Mouse (Mus musculus): ENCODE measurements around the gene Pdia5. TPM values are rescaled to one million over a fixed set of nuclear protein-coding genes. Genes with fewer than 3 reads are reported as not detected.

Gene Pdia5
- 20.4 and 23.5 TPM in 2 replicates for polyA plus RNA-seq (2014; fragmentation: Nextera tagmentation; extraction: Ambion mirVana)

- peak; percentile 88 for ATAC-seq (ENCODE audit: insufficient number of reproducible peaks, insufficient read depth, low FRiP score, low read depth)
- Histone ChIP-seq H3K9ac (replicated peaks; ENCODE audit: low read depth, low read length) (peak within 1 kb of the TSS; percentile 53; the same call in 1 of the 2 replicates), H3K27ac (ENCODE audit: low read length) (no peak within 1 kb of the TSS), H3K4me3 (ENCODE audit: low read depth, low read length) (peak within 1 kb of the TSS; percentile 79), H3K4me1 (ENCODE audit: control insufficient read depth, insufficient read depth, low read length) (no peaks in the 10 kb centered on the region; the same call in 1 of the 2 replicates), H3K36me3 (ENCODE audit: control insufficient read depth, insufficient read depth, low read length) (no peaks in the 10 kb centered on the region), H3K9me3 (ENCODE audit: control insufficient read depth, low read depth, low read length) (no peaks in the 10 kb centered on the region), H3K27me3 (ENCODE audit: control insufficient read depth, insufficient read depth, low read length) (no peaks in the 10 kb centered on the region), H3K4me2 (replicated peaks; ENCODE audit: low read depth, low read length) (peak within 1 kb of the TSS; percentile 93)
- under 1% methylated on average over 65 of the region's 66 CpGs for WGBS
Measured at GRCm38 (mm10) chr16:35490231-35491070, at the start of gene Pdia5. Pdia5 (minus strand) TSS chr16:35490873.

- H3K27me3 ChIP-seq (ENCODE audit: control insufficient read depth, insufficient read depth, low read length) = peaks cover 18% of the 10 kb centered on the region
- WGBS = 52% methylated on average over 10 of the region's 10 CpGs
- H3K4me2 ChIP-seq (replicated peaks; ENCODE audit: low read depth, low read length) = no peak overlapping the region
- H3K9me3 ChIP-seq (ENCODE audit: control insufficient read depth, low read depth, low read length) = no peaks in the 10 kb centered on the region
- peaks cover 4% of the 10 kb centered on the region; the same call in 1 of the 2 replicates for H3K4me1 ChIP-seq (ENCODE audit: control insufficient read depth, insufficient read depth, low read length)
- no peak overlapping the region for H3K9ac ChIP-seq (replicated peaks; ENCODE audit: low read depth, low read length)
- ATAC-seq (ENCODE audit: insufficient number of reproducible peaks, insufficient read depth, low FRiP score, low read depth) = no peak
- H3K27ac ChIP-seq (ENCODE audit: low read length) = no peak overlapping the region
- H3K4me3 ChIP-seq (ENCODE audit: low read depth, low read length) = no peak overlapping the region
- no peaks in the 10 kb centered on the region for H3K36me3 ChIP-seq (ENCODE audit: control insufficient read depth, insufficient read depth, low read length)
Measured at GRCm38 (mm10) chr16:35539041-35539440, 48.4 kb upstream of the Pdia5 start.

GRCm38 (mm10) chr16:35537651-35538050 lies 47.0 kb upstream of the Pdia5 start:
- H3K4me3 ChIP-seq (ENCODE audit: low read depth, low read length) = no peak overlapping the region
- WGBS = 66% methylated on average over 8 of the region's 8 CpGs
- H3K4me1 ChIP-seq (ENCODE audit: control insufficient read depth, insufficient read depth, low read length) = peaks cover 4% of the 10 kb centered on the region; the same call in 1 of the 2 replicates
- no peaks in the 10 kb centered on the region for H3K9me3 ChIP-seq (ENCODE audit: control insufficient read depth, low read depth, low read length)
- no peak for ATAC-seq (ENCODE audit: insufficient number of reproducible peaks, insufficient read depth, low FRiP score, low read depth)
- H3K9ac ChIP-seq (replicated peaks; ENCODE audit: low read depth, low read length) = no peak overlapping the region
- no peak overlapping the region for H3K4me2 ChIP-seq (replicated peaks; ENCODE audit: low read depth, low read length)
- H3K36me3 ChIP-seq (ENCODE audit: control insufficient read depth, insufficient read depth, low read length) = no peaks in the 10 kb centered on the region
- H3K27ac ChIP-seq (ENCODE audit: low read length) = no peak overlapping the region
- H3K27me3 ChIP-seq (ENCODE audit: control insufficient read depth, insufficient read depth, low read length) = peaks cover 9% of the 10 kb centered on the region

- Histone ChIP-seq H3K36me3 (ENCODE audit: control insufficient read depth, insufficient read depth, low read length) (no peaks in the 10 kb centered on the region), H3K9ac (replicated peaks; ENCODE audit: low read depth, low read length) (no peak overlapping the region), H3K9me3 (ENCODE audit: control insufficient read depth, low read depth, low read length) (no peaks in the 10 kb centered on the region), H3K4me1 (ENCODE audit: control insufficient read depth, insufficient read depth, low read length) (no peaks in the 10 kb centered on the region), H3K4me2 (replicated peaks; ENCODE audit: low read depth, low read length) (no peak overlapping the region), H3K27ac (ENCODE audit: low read length) (no peak overlapping the region), H3K4me3 (ENCODE audit: low read depth, low read length) (no peak overlapping the region), H3K27me3 (ENCODE audit: control insufficient read depth, insufficient read depth, low read length) (peaks cover 3% of the 10 kb centered on the region; the same call in 1 of the 2 replicates)
- WGBS = 67% methylated on average over 3 of the region's 3 CpGs
- ATAC-seq (ENCODE audit: insufficient number of reproducible peaks, insufficient read depth, low FRiP score, low read depth) = no peak
Measured at GRCm38 (mm10) chr16:35534630-35535029, 44.0 kb upstream of the Pdia5 start.

GRCm38 (mm10) chr16:35524200-35524599 lies 33.5 kb upstream of the Pdia5 start:
- 68% methylated on average over 4 of the region's 4 CpGs for WGBS
- H3K4me2 ChIP-seq (replicated peaks; ENCODE audit: low read depth, low read length) = no peak overlapping the region
- no peaks in the 10 kb centered on the region for H3K36me3 ChIP-seq (ENCODE audit: control insufficient read depth, insufficient read depth, low read length)
- H3K9me3 ChIP-seq (ENCODE audit: control insufficient read depth, low read depth, low read length) = no peaks in the 10 kb centered on the region
- H3K27me3 ChIP-seq (ENCODE audit: control insufficient read depth, insufficient read depth, low read length) = no peaks in the 10 kb centered on the region
- H3K9ac ChIP-seq (replicated peaks; ENCODE audit: low read depth, low read length) = no peak overlapping the region
- no peaks in the 10 kb centered on the region for H3K4me1 ChIP-seq (ENCODE audit: control insufficient read depth, insufficient read depth, low read length)
- no peak overlapping the region for H3K27ac ChIP-seq (ENCODE audit: low read length)
- no peak overlapping the region for H3K4me3 ChIP-seq (ENCODE audit: low read depth, low read length)
- ATAC-seq (ENCODE audit: insufficient number of reproducible peaks, insufficient read depth, low FRiP score, low read depth) = no peak

- no peak overlapping the region for H3K27ac ChIP-seq (ENCODE audit: low read length)
- no peak for ATAC-seq (ENCODE audit: insufficient number of reproducible peaks, insufficient read depth, low FRiP score, low read depth)
- 61% methylated on average over 7 of the region's 7 CpGs for WGBS
- H3K36me3 ChIP-seq (ENCODE audit: control insufficient read depth, insufficient read depth, low read length) = no peaks in the 10 kb centered on the region
- H3K4me1 ChIP-seq (ENCODE audit: control insufficient read depth, insufficient read depth, low read length) = peaks cover 9% of the 10 kb centered on the region; the same call in 1 of the 2 replicates
- no peak overlapping the region for H3K4me3 ChIP-seq (ENCODE audit: low read depth, low read length)
- H3K9ac ChIP-seq (replicated peaks; ENCODE audit: low read depth, low read length) = no peak overlapping the region
- no peaks in the 10 kb centered on the region for H3K27me3 ChIP-seq (ENCODE audit: control insufficient read depth, insufficient read depth, low read length)
- no peak overlapping the region for H3K4me2 ChIP-seq (replicated peaks; ENCODE audit: low read depth, low read length)
- no peaks in the 10 kb centered on the region for H3K9me3 ChIP-seq (ENCODE audit: control insufficient read depth, low read depth, low read length)
Measured at GRCm38 (mm10) chr16:35519245-35519644, 28.6 kb upstream of the Pdia5 start.

- 30% methylated on average over 23 of the region's 23 CpGs for WGBS
- Histone ChIP-seq H3K4me1 (ENCODE audit: control insufficient read depth, insufficient read depth, low read length) (peaks cover 9% of the 10 kb centered on the region; the same call in 1 of the 2 replicates), H3K9ac (replicated peaks; ENCODE audit: low read depth, low read length) (no peak overlapping the region), H3K36me3 (ENCODE audit: control insufficient read depth, insufficient read depth, low read length) (no peaks in the 10 kb centered on the region), H3K27me3 (ENCODE audit: control insufficient read depth, insufficient read depth, low read length) (no peaks in the 10 kb centered on the region), H3K27ac (ENCODE audit: low read length) (no peak overlapping the region), H3K4me2 (replicated peaks; ENCODE audit: low read depth, low read length) (0 out of 2 replicates have a peak overlapping the region, but pooled peaks have one; percentile 11), H3K9me3 (ENCODE audit: control insufficient read depth, low read depth, low read length) (no peaks in the 10 kb centered on the region), H3K4me3 (ENCODE audit: low read depth, low read length) (no peak overlapping the region)
- 0 out of 2 replicates have a peak, but pooled peaks have one; percentile 14 for ATAC-seq (ENCODE audit: insufficient number of reproducible peaks, insufficient read depth, low FRiP score, low read depth)
Measured at GRCm38 (mm10) chr16:35517976-35518951, 27.6 kb upstream of the Pdia5 start.

- H3K36me3 ChIP-seq (ENCODE audit: control insufficient read depth, insufficient read depth, low read length) = no peaks in the 10 kb centered on the region
- no peak overlapping the region for H3K4me2 ChIP-seq (replicated peaks; ENCODE audit: low read depth, low read length)
- peaks cover 9% of the 10 kb centered on the region; the same call in 1 of the 2 replicates for H3K4me1 ChIP-seq (ENCODE audit: control insufficient read depth, insufficient read depth, low read length)
- no peak overlapping the region for H3K27ac ChIP-seq (ENCODE audit: low read length)
- WGBS = 77% methylated on average over 21 of the region's 21 CpGs
- H3K9ac ChIP-seq (replicated peaks; ENCODE audit: low read depth, low read length) = no peak overlapping the region
- H3K4me3 ChIP-seq (ENCODE audit: low read depth, low read length) = no peak overlapping the region
- no peak for ATAC-seq (ENCODE audit: insufficient number of reproducible peaks, insufficient read depth, low FRiP score, low read depth)
- no peaks in the 10 kb centered on the region for H3K9me3 ChIP-seq (ENCODE audit: control insufficient read depth, low read depth, low read length)
- H3K27me3 ChIP-seq (ENCODE audit: control insufficient read depth, insufficient read depth, low read length) = no peaks in the 10 kb centered on the region
Measured at GRCm38 (mm10) chr16:35515977-35516612, 25.4 kb upstream of the Pdia5 start.
